Mouse (Mus musculus): Measurements from ENCODE around the gene 0610010K14Rik.

0610010K14Rik gene

DNA sequence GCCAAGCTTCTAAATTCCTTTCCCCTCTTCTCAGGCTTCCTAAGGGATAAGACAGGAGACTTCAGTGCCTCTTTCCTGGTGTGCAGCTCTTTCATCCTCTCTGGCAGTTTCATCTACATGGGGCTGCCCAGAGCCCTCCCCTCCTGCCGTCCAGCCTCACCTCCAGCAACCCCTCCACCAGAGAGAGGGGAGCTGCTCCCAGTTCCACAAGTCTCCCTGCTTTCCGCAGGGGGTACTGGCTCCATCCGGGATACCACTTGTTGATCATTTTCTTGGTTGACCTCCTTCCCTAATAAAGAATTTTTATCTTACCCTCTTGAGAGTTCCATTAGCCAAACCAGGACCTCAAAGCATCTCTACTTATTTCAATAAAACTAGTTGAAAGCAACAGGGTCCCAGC, 21.6 kb downstream of the 0610010K14Rik start:
- DNase-seq (ENCODE audit: low spot score in 2 of 2): no peak

DNA sequence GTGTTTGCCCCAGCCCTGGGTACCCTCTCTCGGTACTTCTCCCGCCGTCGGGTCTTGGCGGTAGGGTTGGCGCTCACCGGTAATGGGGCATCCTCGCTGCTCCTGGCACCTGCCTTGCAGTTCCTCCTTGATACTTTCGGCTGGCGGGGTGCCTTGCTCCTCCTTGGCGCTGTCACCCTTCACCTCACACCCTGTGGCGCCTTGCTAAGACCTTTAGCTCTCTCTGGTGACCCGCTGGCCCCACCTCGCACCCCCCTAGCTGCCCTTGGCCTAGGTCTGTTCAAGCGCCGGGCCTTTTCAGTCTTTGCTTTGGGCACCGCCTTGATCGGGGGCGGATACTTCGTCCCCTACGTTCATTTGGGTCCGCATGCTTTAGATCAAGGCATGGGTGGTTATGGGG, 22.4 kb downstream of the 0610010K14Rik start:
- DNase-seq (ENCODE audit: low spot score in 2 of 2): no peak

DNA sequence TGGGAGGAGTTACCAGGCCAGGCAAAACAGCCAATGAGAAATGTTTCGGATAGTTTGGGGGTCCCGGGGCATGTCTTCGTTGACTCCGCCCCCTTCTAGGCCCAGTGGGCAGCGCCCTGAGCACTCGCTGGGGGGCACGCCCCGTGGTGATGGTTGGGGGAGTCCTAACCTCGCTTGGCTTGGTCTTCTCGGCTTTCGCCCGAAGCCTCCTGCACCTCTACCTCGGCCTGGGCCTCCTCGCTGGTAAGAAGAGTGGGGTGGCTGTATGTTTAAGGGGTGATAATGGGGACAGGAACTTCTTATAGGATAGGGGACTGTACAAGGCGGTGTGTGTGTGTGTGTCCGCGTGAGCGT, 22.9 kb downstream of the 0610010K14Rik start:
- no peak for DNase-seq (ENCODE audit: low spot score in 2 of 2)

DNA sequence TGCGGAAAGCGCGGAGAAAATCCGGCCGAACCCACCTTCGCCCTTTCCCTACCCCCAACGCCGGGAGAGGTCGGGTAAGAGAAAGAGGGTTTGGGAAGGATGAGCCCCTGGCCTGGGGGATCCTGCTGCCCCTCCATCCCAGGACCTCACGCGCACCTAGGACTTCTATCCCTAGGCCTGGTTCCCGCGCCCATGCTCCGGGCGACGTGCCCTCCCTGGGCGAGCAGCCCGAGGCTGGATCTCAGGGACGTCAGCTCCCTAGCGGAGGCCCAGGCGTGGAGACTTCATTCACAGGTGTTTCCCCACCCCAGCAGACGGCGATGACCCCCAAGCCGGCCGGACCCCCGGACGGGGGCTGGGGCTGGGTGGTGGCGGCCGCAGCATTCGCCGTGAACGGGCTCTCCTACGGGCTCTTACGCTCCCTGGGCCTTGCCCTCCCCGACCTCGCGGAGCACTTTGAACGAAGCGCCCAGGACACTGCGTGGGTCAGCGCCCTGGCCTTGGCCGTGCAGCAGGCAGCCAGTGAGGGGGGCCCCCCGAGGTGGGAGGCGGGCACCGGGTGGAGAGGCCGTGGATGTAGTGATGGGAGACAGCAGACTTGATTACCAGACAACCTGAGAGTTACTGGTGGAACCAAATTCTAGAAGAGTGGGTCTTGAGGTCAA, 23.4 kb downstream of the 0610010K14Rik start:
- DNase-seq (ENCODE audit: low spot score in 2 of 2): no peak

DNA sequence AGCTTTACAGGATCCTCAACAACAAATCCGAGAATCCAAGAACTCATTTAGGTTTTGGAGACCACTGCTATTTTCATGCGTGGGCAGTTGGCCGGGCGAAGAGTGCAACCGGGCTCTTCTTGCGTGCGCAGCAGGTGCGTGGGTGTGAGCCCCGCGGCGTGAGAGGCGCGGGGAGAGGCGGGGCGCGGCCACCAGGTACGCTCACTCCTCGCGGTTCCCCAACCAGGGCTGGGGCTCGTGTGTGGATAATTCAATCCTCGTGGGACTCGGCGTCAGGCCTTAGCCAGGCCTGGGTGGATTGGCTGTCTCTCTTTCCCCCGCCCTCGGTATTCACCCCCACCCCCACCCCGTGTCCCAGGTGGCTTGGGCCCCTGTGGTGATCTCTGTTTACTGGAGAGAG, 24.0 kb downstream of the 0610010K14Rik start:
- DNase-seq (ENCODE audit: low spot score in 2 of 2): no peak

DNA sequence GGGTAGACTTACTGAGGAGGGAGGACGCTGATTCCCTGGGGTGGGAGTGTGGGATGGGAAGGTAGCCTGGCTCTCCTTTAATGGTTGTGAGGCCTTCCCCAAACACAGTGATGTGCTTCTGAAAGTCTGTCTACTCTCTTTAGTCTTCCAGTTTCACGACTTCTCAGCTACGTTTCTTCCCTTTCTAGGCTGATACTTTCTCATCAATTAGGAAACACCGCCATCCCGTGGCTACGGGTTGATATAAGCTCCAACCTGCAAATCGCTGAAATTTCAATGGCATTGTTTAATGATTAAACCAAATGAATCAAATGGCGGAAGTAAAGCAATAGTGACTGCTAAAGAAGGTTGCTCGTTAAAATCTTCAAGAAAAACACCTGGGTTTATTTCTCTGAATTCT, 24.8 kb downstream of the 0610010K14Rik start:
- DNase-seq (ENCODE audit: low spot score in 2 of 2): peak; percentile 44 to 58

DNA sequence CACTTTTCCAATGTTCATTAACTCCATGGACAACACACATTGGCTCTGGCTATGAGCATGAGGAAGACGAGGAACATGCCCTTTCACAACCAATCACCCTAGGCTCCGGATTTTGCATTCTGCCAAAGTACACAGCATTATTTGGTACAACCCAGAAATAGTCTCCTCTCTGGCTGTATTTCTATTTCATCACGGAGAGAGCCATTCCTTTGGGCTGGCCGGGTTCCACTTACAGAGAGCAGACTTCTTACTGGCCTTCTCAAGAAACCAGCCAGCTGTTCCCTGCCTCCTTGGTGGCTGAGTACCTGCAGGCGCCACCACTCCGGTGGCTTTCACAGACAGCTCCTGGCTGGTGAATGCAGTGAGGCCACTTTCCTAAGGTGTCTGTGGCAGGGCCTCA, 25.3 kb downstream of the 0610010K14Rik start, which contains the start of gene Slc16a11:
TSS of gene Slc16a11 (plus strand) at position 330 of the 400 bp plus-strand sequence.
- DNase-seq (ENCODE audit: low spot score in 2 of 2): no peak

DNA sequence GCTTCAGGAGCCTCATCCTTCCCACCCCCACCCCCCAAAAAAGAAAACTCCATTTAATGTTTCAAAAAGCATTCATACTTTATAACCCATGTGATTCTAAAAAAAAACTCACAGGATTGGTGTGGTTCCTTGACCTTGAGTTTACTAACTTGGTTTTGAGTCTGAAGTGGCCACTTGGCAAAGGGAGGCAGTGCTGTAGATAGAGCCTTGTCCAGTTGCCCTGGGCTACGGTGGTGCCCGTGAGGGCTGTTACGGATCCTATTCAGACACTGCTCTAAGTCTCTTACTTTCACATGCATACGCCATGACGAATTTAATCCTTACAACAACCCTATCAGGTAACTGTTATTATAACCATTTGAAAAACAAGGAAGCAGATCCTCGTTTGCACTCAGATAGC, 25.7 kb downstream of the 0610010K14Rik start:
- DNase-seq (ENCODE audit: low spot score in 2 of 2): no peak

DNA sequence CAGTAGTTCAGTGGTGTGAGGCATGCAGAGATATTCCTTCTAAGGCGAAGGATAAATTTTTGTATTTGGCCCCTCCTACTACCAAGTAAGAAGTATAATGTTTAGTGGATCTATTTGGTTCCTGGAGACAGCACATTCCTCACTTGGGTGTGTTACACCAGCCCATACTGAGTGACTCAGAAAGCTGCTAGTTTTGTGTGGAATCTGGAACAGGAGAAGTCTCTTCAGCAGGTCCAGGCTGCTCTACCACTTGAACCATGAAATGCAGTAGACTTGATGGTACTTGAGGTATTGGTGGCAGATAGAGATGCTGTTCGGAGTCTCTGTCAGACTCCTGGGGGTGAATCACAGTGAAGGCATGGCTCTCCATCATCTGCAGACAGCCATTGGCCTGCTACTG, 27.0 kb downstream of the 0610010K14Rik start:
- no peak for DNase-seq (ENCODE audit: low spot score in 2 of 2)

DNA sequence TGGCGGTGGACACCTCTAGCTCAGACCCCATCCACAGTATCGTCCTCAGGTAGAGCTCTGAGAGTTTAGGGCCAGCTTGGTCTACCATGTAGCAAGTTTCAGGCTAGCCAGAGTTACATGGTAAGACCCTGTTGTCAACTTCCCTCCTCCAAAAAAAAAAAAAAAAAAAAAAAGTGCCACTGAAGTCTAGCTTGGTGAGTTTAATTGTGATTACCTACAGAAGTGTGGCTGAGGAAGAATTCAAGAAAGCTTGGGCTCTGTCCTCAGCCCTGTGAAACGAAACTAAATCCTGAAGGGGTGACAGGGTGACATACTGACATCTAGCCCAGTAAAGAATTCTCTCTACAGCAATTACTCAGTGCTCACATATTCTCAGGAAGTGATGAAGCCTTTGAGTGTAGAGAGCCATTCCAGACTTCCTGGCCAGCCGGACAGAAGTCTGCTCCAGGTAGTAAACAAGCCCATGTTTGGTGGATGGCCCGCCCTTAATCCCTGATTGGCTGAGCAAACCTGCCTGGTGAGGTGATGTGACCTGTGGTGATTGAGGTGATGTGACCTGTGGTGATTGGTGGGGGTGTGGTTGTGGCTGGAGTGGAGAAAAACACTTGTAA, 28.8 kb downstream of the 0610010K14Rik start:
- DNase-seq (ENCODE audit: low spot score in 2 of 2): no peak

DNA sequence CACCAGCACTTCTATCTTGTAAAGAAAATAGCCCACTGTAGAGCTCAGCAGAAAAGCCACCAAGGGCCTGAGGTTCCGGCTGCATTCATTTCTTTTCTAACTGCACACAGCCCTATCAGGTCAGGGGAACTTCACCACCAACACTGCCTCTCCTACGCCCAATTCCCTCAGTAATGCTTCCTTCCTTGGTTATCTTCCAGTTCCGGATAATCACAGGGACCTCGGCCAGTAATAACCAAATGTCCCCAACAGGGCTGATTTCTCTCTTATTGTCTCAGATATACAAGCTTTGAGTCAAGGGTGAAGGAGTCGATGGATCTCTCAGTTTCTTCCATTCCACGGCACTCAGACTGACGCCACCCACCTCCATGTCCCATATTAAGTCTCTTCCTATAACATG, 30.4 kb downstream of the 0610010K14Rik start:
- no peak for DNase-seq (ENCODE audit: low spot score in 2 of 2)

DNA sequence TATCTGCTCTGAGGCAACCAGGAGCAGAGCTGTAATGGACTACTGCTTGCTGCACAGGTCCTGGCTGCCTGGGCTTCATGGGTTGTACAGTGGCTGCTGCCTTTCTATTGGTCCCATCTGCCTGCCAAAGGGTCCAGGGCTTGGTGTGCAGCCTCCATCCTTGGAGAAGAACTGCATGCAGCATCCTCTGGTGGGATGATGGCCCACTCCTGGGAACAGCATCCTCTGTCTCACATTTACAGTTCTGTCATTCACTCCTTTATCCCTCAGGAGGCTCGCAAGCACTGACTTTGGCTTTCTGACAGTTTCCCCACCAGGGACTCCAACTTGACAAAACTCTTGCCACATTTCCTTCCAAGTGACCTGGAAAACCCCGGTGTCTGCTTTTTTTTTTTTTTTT, 30.9 kb downstream of the 0610010K14Rik start:
- DNase-seq (ENCODE audit: low spot score in 2 of 2): no peak

DNA sequence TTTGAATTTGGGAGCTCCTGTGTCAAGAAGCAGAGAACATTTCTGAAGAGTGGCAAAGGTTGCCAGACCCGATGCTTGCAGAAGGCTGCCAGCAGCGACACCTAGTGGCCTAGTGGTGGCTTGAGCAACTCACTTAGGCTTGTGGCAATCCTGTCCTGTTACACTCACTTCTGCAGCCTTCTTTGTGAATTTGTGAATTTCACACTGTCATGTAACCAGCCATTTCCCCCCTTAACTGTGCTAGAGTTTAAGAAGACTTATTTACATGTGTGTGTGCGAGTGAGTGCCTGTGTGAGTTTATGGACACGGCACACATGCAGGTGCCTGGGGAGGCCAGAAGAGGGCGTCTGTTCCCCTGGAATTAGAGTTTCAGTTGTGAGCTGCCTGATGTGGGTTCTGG, 36.0 kb downstream of the 0610010K14Rik start:
- peak; percentile 60 to 68 for DNase-seq (ENCODE audit: low spot score in 2 of 2)

DNA sequence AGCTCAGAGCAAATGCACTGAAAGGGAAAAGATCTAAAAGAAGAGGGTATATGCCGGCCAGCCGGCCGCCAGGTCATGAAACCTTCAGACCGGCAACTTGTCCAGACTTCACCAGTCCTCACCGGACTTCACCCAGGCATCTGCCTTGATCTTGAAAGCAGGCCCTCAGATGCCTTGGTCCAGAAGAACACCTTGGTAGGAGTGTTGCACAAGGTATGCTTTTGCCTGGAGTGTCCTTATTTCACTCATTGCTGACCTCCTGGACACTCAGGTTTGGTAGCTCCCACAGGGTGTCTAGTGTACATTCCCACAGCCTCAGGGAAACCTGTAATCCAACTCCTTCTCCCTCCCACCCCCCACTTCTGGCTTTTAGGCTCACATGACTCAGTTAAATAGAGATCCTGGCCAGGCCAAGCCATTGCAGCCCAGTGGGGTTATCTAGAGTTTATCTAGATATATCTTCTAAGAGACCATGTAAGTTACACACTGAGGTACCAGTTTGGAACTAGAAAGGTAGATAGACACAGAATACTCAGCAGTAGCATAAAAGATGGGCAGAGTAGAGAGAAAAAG, 37.6 kb downstream of the 0610010K14Rik start:
- DNase-seq (ENCODE audit: low spot score in 2 of 2): no peak

DNA sequence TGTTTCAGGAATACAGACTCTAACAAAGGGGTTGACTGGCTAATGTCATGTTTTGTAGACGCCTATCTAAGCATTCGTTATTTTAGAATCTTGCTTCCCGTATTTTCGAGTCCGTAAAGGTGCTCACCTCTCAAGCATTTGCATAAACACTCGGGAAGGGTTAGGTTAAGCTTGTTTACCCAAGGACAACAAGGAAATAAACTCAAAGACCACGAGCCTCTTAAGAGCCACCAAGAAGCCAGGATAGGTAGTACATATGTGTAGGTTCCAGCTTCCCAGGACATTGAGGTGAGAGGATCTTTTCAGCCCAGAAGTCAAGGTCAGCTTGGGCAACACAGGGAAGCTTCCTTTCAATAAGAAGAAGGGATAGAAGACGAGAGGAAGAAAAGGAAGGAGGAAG, 38.6 kb downstream of the 0610010K14Rik start:
- DNase-seq (ENCODE audit: low spot score in 2 of 2): no peak

DNA sequence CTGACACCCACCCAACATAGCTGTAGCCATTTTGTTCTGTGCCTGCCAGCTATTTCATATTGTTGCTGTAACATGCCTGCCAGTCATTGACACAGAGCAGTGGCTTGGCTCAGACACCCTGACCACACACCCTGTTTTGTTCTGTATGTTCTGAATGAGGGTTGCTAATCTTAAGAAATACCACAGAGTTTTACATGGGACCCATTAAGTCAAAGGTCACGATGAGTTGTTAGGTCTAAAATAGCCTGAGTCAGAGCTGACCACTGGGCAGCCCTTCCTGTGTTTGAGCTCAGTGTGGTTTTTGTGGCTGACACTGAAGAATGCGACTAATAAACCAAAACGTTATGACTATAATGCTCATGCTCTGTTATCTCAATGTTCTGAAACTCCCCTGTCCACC, 39.4 kb downstream of the 0610010K14Rik start:
- DNase-seq (ENCODE audit: low spot score in 2 of 2): no peak

DNA sequence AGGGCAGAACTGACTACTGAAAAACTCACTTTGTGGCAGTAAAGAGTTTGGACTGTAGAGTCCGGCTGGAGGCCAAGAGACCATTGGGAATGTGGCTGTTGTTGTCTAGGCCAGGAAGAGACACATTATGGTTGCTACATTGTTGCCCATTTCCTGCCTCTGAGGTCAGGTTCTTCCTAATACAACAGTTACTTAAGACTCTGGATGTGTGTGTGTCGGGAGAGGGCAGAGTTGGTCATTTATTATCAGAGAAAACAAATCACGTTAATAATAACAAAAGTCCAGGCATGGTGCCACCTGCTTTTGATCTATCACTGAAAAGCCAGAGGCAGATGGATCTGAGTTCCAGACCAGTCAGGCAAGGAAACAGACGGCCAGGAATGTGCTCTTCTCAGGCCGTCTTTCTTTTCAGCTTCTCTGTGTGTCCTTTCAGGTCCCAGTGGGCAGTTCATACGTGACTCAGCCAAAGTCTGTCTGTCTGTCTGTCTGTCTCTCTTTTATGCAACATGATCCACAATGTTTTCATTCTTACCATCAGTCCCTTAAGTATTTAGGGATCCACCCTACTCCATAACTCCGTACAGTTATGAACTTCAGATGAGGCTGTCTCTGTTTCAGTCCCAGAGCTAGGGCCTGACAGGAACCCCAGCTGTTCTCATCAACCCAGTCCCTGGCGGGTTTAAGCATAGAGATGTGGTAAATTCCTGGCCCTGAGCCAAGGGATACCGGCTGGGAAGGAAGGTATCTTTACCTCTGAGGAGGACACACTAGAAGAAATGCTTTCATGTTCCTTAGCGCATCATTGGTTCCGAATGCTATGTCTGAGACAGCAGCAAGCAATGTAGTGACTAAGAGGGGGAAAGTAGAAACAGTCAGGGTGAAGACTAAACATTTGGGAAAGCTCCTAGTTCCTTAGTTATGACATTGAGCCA, 44.1 kb downstream of the 0610010K14Rik start:
- DNase-seq (ENCODE audit: low spot score in 2 of 2): no peak

DNA sequence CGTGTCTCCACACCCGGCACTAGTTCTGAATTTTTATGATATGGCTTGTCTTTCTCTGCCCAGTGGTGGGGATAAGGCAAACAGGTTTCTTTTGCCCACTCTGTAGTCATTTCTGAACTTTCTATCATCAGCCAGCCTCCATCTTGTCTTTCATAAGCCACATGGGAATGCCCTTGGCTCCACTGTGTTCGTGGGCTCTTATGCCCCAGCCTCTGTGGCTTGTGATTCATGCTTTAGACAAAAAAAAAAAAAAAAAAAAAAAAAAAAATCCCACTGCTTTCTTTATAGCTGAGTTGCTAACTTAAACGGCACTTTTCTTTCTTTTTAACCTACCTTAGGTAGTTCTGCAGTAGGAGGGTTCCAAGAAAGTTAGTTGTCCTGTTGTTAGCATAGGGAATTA, 45.6 kb downstream of the 0610010K14Rik start:
- no peak for DNase-seq (ENCODE audit: low spot score in 2 of 2)

DNA sequence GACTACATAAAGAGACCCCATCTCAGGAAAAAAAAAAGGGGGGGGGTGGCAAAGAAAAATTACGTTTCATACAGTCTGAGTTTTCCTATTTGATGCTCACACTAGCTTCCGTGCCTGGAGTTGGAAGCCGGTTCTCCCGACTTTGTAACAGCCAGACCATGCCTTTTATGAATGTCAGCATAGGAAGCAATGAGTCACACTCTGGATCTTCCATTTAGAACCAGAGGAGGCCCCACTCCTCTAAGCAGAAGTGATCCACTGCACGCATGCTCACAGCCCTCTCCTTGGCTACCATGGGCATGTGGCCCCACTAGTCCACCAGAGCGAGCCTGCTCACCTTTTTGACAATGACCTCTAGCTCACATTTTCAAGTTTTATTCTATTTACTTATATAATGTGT, 46.5 kb downstream of the 0610010K14Rik start:
- DNase-seq (ENCODE audit: low spot score in 2 of 2): no peak

DNA sequence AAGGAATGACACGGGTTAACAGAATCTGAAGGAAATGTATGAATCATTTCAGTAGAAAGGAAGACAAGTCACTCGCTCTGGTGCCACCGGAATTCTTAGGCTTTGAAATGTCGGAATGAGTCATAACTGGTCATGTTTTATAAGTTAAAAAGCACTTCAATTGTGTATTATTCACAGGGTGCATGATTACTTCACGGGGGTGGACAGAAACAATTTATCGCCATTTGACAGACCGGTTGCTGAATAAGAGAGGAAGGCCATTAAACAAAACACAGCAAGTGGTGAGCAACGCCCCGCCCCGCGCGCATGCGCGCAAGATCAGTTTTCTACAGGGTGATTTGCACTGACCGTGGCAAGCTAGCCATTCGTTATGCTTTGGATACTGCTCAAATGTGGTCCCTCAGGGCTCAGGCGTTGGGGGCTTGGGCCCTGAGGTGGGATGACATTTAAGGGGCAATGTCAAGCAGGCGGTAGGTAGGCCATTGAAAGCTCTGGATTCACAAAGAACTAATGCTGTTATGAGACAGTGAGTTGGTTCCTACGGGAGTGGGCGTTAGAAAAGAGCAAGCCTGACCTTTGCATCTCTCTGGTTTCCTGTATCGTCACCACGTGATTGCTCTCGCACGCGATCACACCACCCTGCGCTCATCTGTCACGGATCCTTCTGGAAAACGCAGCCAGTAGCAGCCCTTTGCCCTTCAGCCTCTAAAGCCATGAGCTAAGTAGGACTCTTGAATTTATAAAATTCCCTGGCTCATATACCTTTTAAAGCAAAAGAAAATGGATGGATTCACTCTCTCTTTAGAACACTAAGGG, 48.2 kb downstream of the 0610010K14Rik start:
- no peak for DNase-seq (ENCODE audit: low spot score in 2 of 2)

All from spleen, postnatal 36 days (tissue).